Mouse (Mus musculus) heart, adult 18-20 months (tissue): ENCODE results near the gene Cdca3. TPM values are rescaled to one million over a fixed set of nuclear protein-coding genes. Genes with fewer than 3 reads are reported as not detected.

Experiments used
- DNase-seq, 2 experiments: peaks; one replicate each; pipeline ENCODE4 v3.0.0; 2021 to 2022; ENCODE audit warnings: mixed read lengths in 1 of 2
- total RNA-seq, 2 experiments: library from RNA; stranded (reverse); gene quantifications; 2 replicates each; pipeline ENCODE4 v1.2.3; 2021

The Cdca3 gene
- total RNA-seq, 2 experiments from 2014 or later = 0.54 to 0.55 TPM

GRCm38 (mm10) chr6:124834512-124835081 lies 5.2 kb downstream of the Cdca3 start:
- DNase-seq = peak in 1 of 2 experiments; percentile 56

- no peak for DNase-seq
Observed at GRCm38 (mm10) chr6:124835531-124835930, 6.2 kb downstream of the Cdca3 start.

- DNase-seq = no peak
Observed at GRCm38 (mm10) chr6:124836411-124836810, 7.1 kb downstream of the Cdca3 start.

- peak; percentile 64 to 65 for DNase-seq
Observed at GRCm38 (mm10) chr6:124839805-124840204, 10.5 kb downstream of the Cdca3 start.

- DNase-seq = peak in 1 of 2 experiments; percentile 40
Observed at GRCm38 (mm10) chr6:124840241-124841167, 11.2 kb downstream of the Cdca3 start, which contains the start of gene Gnb3. Gnb3 (minus strand) TSS chr6:124840275.

- DNase-seq = peak; percentile 90 to 98
Observed at GRCm38 (mm10) chr6:124847305-124847704, 18.0 kb downstream of the Cdca3 start.

GRCm38 (mm10) chr6:124850535-124850934 lies 21.2 kb downstream of the Cdca3 start:
- no peak for DNase-seq

GRCm38 (mm10) chr6:124854647-124855046 lies 25.3 kb downstream of the Cdca3 start:
- DNase-seq = no peak

- DNase-seq = no peak
Observed at GRCm38 (mm10) chr6:124856321-124856720, 27.0 kb downstream of the Cdca3 start.

- peak; percentile 87 for DNase-seq
Observed at GRCm38 (mm10) chr6:124856916-124857839, 27.8 kb downstream of the Cdca3 start, which contains the start of gene P3h3. P3h3 (minus strand) TSS chr6:124857752.

GRCm38 (mm10) chr6:124857840-124858530 lies 28.6 kb downstream of the Cdca3 start:
- no peak for DNase-seq

GRCm38 (mm10) chr6:124858561-124859318 lies 29.4 kb downstream of the Cdca3 start:
- no peak for DNase-seq

GRCm38 (mm10) chr6:124859725-124860124 lies 30.4 kb downstream of the Cdca3 start:
- DNase-seq = peak; percentile 83 to 94

- DNase-seq = no peak
Observed at GRCm38 (mm10) chr6:124860511-124860910, 31.2 kb downstream of the Cdca3 start.

GRCm38 (mm10) chr6:124861266-124861665 lies 31.9 kb downstream of the Cdca3 start:
- DNase-seq = no peak

GRCm38 (mm10) chr6:124861802-124862201 lies 32.5 kb downstream of the Cdca3 start:
- no peak for DNase-seq

- DNase-seq = no peak
Observed at GRCm38 (mm10) chr6:124862406-124863124, 33.2 kb downstream of the Cdca3 start.

GRCm38 (mm10) chr6:124863125-124863657 lies 33.8 kb downstream of the Cdca3 start:
- DNase-seq = no peak

- peak; percentile 53 to 57 for DNase-seq
Observed at GRCm38 (mm10) chr6:124863658-124864298, 34.4 kb downstream of the Cdca3 start, which contains the start of gene Gpr162. Gpr162 (minus strand) TSS chr6:124863983.
